Mouse (Mus musculus): ENCODE measurements around the gene Bbx. TPM values are rescaled to one million over a fixed set of nuclear protein-coding genes. Genes with fewer than 3 reads are reported as not detected.

The Bbx gene
- total and polyA plus RNA-seq, 3 experiments = 3.7 to 112 (median 43.7) TPM

DNA sequence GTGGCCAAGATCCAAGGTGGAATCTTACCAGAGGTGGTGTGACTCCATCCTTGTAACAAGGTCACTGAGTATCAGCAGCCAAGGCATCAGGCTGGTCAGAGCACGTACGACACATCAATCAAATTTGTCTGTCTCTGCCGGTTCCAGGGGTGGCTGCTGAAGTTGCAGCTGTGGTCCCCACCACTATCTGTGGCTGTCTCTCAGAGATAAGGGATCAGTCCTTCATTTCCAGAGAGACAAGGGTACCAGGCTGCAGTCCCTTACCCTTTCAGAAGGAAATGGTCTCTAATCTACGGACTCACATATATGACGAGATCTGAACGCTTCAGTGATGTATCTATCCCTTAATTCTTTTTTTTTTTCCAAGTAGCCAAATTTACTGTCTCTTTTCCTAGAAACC, 245.6 kb downstream of the Bbx start:
- peak overlapping the region; percentile 34; the same call in 1 of the 2 replicates for H3K4me3 ChIP-seq (ENCODE audit: low read depth, low read length)
- no peaks in the 10 kb centered on the region for H3K27me3 ChIP-seq (ENCODE audit: insufficient read depth, low read length)
- no peaks in the 10 kb centered on the region for H3K9me3 ChIP-seq (replicated peaks)
- ATAC-seq (ENCODE audit: extremely low read depth, insufficient number of reproducible peaks, low FRiP score, poor library complexity, severe bottlenecking) (peak; percentile 88), DNase-seq (ENCODE audit: low spot score) (peak; percentile 70)
- TF ChIP-seq CTCF (IDR thresholded peaks at IDR 0.05; ENCODE audit: low read depth, low read length) (no peak), GATA1 (IDR thresholded peaks at IDR 0.05; ENCODE audit: borderline replicate concordance, low read length) (no peak), TAL1 (conservative IDR thresholded peaks at IDR 0.05; ENCODE audit: low read depth, low read length) (peak; percentile 89), POLR2AphosphoS5 (IDR thresholded peaks at IDR 0.05; ENCODE audit: insufficient replicate concordance, low read depth, low read length) (no peak)
- H3K36me3 ChIP-seq (replicated peaks) = peaks cover 5% of the 10 kb centered on the region
- H3K4me1 ChIP-seq (ENCODE audit: insufficient read depth, low read depth, low read length) = peaks cover 66% of the 10 kb centered on the region

DNA sequence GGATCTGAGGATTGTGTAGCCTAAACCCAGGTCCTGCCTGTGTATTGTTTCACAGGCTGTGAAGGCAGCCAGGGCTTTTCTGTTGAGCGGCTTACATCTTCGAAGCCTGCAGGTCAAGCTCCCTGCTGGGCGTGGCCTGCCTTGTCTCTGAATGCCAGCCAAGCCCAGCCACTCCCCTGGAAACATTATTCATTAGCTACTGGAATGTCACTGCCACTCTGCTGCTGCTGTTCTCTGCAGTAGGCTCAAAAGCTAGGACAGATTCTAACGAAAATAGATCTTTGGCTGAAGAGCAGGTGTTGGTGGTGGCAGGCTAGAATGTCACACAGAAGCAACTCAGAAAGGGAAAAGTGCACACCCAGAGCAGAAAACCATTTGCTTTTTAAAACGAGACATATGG, 247.1 kb downstream of the Bbx start:
- Histone ChIP-seq H3K4me3 (ENCODE audit: low read depth, low read length) (no peak overlapping the region; the same call in 1 of the 2 replicates), H3K36me3 (replicated peaks) (no peaks in the 10 kb centered on the region), H3K4me1 (ENCODE audit: insufficient read depth, low read depth, low read length) (peaks cover 67% of the 10 kb centered on the region), H3K27me3 (ENCODE audit: insufficient read depth, low read length) (no peaks in the 10 kb centered on the region), H3K9me3 (replicated peaks) (no peaks in the 10 kb centered on the region)
- ATAC-seq (ENCODE audit: extremely low read depth, insufficient number of reproducible peaks, low FRiP score, poor library complexity, severe bottlenecking) (peak; percentile 36; the same call in 1 of the 2 replicates), DNase-seq (ENCODE audit: low spot score) (peak; percentile 24)
- TF ChIP-seq GATA2 (IDR thresholded peaks at IDR 0.05; ENCODE audit: borderline replicate concordance, low read depth, low read length) (no peak), CTCF (IDR thresholded peaks at IDR 0.05; ENCODE audit: low read depth, low read length) (no peak), GATA1 (IDR thresholded peaks at IDR 0.05; ENCODE audit: borderline replicate concordance, low read length) (no peak), POLR2AphosphoS5 (IDR thresholded peaks at IDR 0.05; ENCODE audit: insufficient replicate concordance, low read depth, low read length) (no peak), TAL1 (conservative IDR thresholded peaks at IDR 0.05; ENCODE audit: low read depth, low read length) (no peak)

DNA sequence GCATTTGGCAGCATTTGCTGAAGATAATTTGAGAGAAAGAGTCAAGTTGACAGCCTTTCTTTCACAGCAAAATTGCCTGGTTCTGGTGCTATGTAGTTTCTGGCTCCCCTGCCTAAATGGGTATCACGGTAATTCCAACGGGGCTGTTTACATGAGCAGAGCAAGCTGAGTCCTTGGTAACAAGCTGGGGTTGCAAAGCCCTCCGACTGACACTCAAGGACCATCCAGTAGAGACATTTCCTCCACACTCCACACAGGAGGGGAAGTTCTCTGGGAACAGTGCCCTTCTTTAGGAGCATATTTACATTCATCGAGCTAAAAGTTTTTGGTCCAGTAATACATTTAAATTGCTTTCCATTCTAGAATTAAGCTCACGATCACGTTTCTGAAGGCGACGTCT, 249.2 kb downstream of the Bbx start:
- peaks cover 64% of the 10 kb centered on the region for H3K4me1 ChIP-seq (ENCODE audit: insufficient read depth, low read depth, low read length)
- H3K27me3 ChIP-seq (ENCODE audit: insufficient read depth, low read length) = no peaks in the 10 kb centered on the region
- TF ChIP-seq GATA1 (IDR thresholded peaks at IDR 0.05; ENCODE audit: borderline replicate concordance, low read length) (no peak), CTCF (IDR thresholded peaks at IDR 0.05; ENCODE audit: low read depth, low read length) (no peak), TAL1 (conservative IDR thresholded peaks at IDR 0.05; ENCODE audit: low read depth, low read length) (no peak), GATA2 (IDR thresholded peaks at IDR 0.05; ENCODE audit: borderline replicate concordance, low read depth, low read length) (no peak), POLR2AphosphoS5 (IDR thresholded peaks at IDR 0.05; ENCODE audit: insufficient replicate concordance, low read depth, low read length) (no peak)
- no peak for DNase-seq (ENCODE audit: low spot score)
- no peaks in the 10 kb centered on the region for H3K9me3 ChIP-seq (replicated peaks)
- no peaks in the 10 kb centered on the region for H3K36me3 ChIP-seq (replicated peaks)
- ATAC-seq (ENCODE audit: extremely low read depth, insufficient number of reproducible peaks, low FRiP score, poor library complexity, severe bottlenecking) = no peak
- H3K4me3 ChIP-seq (ENCODE audit: low read depth, low read length) = no peak overlapping the region

DNA sequence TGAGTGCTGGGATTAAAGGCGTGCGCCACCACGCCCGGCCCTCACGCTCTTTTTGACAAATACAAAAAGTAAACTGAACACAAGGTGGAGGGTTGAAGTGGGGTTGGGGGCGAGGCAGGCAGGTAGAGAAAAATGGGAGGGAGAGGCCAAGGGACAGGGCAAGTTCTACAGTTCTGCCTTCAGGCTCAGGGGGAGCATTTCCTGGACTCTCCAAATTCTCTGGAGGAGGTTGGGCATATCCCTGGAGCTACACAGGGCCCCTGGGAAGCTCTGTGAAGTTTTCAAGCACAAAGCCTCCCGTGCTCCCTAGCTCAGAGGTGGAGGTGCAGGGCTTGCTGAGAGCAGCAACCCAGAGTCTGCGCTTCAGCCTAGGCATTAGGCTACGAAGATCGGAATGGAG, 249.6 kb downstream of the Bbx start:
- TF ChIP-seq GATA2 (IDR thresholded peaks at IDR 0.05; ENCODE audit: borderline replicate concordance, low read depth, low read length) (no peak), POLR2AphosphoS5 (IDR thresholded peaks at IDR 0.05; ENCODE audit: insufficient replicate concordance, low read depth, low read length) (no peak), GATA1 (IDR thresholded peaks at IDR 0.05; ENCODE audit: borderline replicate concordance, low read length) (no peak), CTCF (IDR thresholded peaks at IDR 0.05; ENCODE audit: low read depth, low read length) (no peak), TAL1 (conservative IDR thresholded peaks at IDR 0.05; ENCODE audit: low read depth, low read length) (no peak)
- ATAC-seq (ENCODE audit: extremely low read depth, insufficient number of reproducible peaks, low FRiP score, poor library complexity, severe bottlenecking) = no peak

DNA sequence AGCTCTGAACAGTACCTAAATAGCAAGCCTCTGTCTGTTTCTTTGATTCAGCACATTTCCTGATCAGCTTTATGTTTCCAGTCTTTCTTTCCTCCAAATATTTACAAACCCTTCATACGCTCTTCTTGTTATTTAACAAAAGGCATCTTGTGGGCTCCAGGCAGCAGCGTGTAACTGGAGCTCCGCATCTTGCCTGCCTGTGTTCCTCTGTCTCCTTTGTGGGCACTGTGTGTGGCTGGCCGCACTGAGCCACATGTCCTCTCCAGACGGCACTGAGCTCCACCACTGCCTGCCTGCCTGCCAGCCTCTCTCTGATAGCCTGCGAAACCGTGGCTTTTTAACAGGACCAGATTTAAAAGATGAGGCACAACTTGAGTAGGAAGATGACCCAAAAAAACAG, 259.4 kb downstream of the Bbx start:
- H3K36me3 ChIP-seq (replicated peaks) = no peaks in the 10 kb centered on the region
- peaks cover 26% of the 10 kb centered on the region for H3K27me3 ChIP-seq (ENCODE audit: insufficient read depth, low read length)
- TF ChIP-seq GATA1 (IDR thresholded peaks at IDR 0.05; ENCODE audit: borderline replicate concordance, low read length) (no peak), POLR2AphosphoS5 (IDR thresholded peaks at IDR 0.05; ENCODE audit: insufficient replicate concordance, low read depth, low read length) (no peak), GATA2 (IDR thresholded peaks at IDR 0.05; ENCODE audit: borderline replicate concordance, low read depth, low read length) (no peak), CTCF (IDR thresholded peaks at IDR 0.05; ENCODE audit: low read depth, low read length) (no peak), TAL1 (conservative IDR thresholded peaks at IDR 0.05; ENCODE audit: low read depth, low read length) (no peak)
- DNase-seq (ENCODE audit: low spot score) (no peak), ATAC-seq (ENCODE audit: extremely low read depth, insufficient number of reproducible peaks, low FRiP score, poor library complexity, severe bottlenecking) (no peak)
- H3K4me1 ChIP-seq (ENCODE audit: insufficient read depth, low read depth, low read length) = peaks cover 20% of the 10 kb centered on the region
- no peaks in the 10 kb centered on the region for H3K9me3 ChIP-seq (replicated peaks)
- H3K4me3 ChIP-seq (ENCODE audit: low read depth, low read length) = no peak overlapping the region

More for the DNA sequence above, 249.6 kb downstream of the Bbx start:
- no peaks in the 10 kb centered on the region for H3K36me3 ChIP-seq (replicated peaks)
- H3K4me1 ChIP-seq (ENCODE audit: insufficient read depth, low read depth, low read length) = peaks cover 64% of the 10 kb centered on the region
- H3K9me3 ChIP-seq (replicated peaks) = no peaks in the 10 kb centered on the region
- H3K27me3 ChIP-seq (ENCODE audit: insufficient read depth, low read length) = no peaks in the 10 kb centered on the region
- no peak overlapping the region for H3K4me3 ChIP-seq (ENCODE audit: low read depth, low read length)
- DNase-seq (ENCODE audit: low spot score) = no peak

DNA sequence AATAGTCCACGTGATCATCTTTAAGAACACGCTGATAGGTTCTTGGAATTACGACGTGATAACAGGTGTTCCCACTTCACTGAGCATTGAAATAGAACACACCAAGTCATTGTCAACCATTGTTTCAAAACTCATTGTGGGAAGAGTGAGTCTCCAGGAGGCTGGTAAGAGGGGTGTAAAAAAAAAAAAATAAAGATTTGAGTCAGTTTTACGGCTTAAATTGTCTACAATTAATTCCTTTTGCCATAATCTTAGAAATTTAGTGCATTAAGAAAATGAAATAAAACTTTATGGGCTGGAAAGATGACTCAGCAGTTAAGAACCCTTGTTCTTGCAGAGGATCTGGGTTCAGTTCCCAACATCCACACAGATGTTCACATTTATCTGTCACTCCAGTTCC, 261.4 kb downstream of the Bbx start:
- H3K4me3 ChIP-seq (ENCODE audit: low read depth, low read length) = no peak overlapping the region

More for the DNA sequence above, 261.4 kb downstream of the Bbx start:
- Histone ChIP-seq H3K36me3 (replicated peaks) (no peaks in the 10 kb centered on the region), H3K9me3 (replicated peaks) (no peaks in the 10 kb centered on the region), H3K27me3 (ENCODE audit: insufficient read depth, low read length) (peaks cover 30% of the 10 kb centered on the region), H3K4me1 (ENCODE audit: insufficient read depth, low read depth, low read length) (peaks cover 14% of the 10 kb centered on the region)
- ATAC-seq (ENCODE audit: extremely low read depth, insufficient number of reproducible peaks, low FRiP score, poor library complexity, severe bottlenecking) (no peak), DNase-seq (ENCODE audit: low spot score) (no peak)
- TF ChIP-seq GATA1 (IDR thresholded peaks at IDR 0.05; ENCODE audit: borderline replicate concordance, low read length) (no peak), POLR2AphosphoS5 (IDR thresholded peaks at IDR 0.05; ENCODE audit: insufficient replicate concordance, low read depth, low read length) (no peak), TAL1 (conservative IDR thresholded peaks at IDR 0.05; ENCODE audit: low read depth, low read length) (no peak), CTCF (IDR thresholded peaks at IDR 0.05; ENCODE audit: low read depth, low read length) (no peak), GATA2 (IDR thresholded peaks at IDR 0.05; ENCODE audit: borderline replicate concordance, low read depth, low read length) (no peak)
